Mouse (Mus musculus) brown adipose tissue, adult 24 weeks (tissue): ENCODE measurements at regions not wholly inside any gene's neighbourhood (a gene's known extent, or its start where the extent isn't known, plus 50 kb on each side); places are given as distances from the start of the nearest gene placed in this dataset.

Experiments
- H3K27ac ChIP-seq: fragments of 200-500 bp; replicated peaks from 2 replicates; pipeline ENCODE4 v1.5.1; 2012; ENCODE audit warnings: low read depth, mild to moderate bottlenecking, low read length
- H3K4me1 ChIP-seq: fragments of 200-500 bp; 2 replicates; pipeline ENCODE4 v1.6.1; 2012; ENCODE audit warnings: low read length, mixed read lengths; ENCODE audit not compliant: control insufficient read depth, insufficient read depth, insufficient read length
- H3K4me3 ChIP-seq: fragments of 200-500 bp; 2 replicates; pipeline ENCODE4 v1.5.1; 2012; ENCODE audit warnings: low read depth, mild to moderate bottlenecking, low read length, moderate library complexity; ENCODE audit not compliant: insufficient read depth

DNA sequence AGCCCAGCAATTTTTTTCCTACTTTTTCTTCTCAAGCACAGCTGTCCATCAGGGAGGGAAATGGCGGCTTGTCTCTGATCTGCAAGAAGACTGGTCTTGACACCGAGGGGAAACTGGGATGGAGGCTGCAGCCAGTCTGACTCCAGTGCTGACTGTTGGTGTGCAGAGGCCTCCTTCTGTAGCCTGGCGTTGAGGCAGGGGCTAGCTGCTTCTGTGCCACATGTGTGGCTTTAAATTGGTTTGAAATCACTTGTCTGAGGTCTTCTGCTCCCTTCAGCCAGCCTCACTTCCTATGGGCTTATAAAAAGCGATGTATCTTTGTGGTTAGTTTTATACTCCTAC, 148.7 kb downstream of the Rap2a start:
- Histone ChIP-seq H3K4me1 (no peaks in the 10 kb centered on the region), H3K4me3 (no peak overlapping the region), H3K27ac (no peak overlapping the region)

DNA sequence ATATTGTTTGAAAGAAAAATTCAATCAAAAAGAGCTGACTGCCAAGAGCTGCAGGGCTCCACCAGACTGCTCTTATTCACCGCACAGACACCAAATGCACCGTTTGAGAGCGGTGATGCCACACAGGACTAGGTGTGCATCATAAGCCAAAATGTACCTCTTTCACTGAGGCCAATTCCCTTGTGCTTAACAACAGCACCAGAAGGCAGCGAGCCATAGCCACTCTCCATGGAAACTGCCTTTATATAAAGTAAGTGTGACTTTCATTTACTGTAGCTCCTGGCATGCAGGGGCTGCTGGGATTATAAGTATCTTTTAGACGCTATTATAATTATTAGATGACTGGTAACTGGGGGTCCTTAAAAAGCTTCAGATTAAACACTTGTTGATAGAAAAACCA, 154.5 kb downstream of the Rap2a start:
- no peak overlapping the region for H3K4me3 ChIP-seq
- peaks cover 2% of the 10 kb centered on the region; the same call in 1 of the 2 replicates for H3K4me1 ChIP-seq
- H3K27ac ChIP-seq: no peak overlapping the region

DNA sequence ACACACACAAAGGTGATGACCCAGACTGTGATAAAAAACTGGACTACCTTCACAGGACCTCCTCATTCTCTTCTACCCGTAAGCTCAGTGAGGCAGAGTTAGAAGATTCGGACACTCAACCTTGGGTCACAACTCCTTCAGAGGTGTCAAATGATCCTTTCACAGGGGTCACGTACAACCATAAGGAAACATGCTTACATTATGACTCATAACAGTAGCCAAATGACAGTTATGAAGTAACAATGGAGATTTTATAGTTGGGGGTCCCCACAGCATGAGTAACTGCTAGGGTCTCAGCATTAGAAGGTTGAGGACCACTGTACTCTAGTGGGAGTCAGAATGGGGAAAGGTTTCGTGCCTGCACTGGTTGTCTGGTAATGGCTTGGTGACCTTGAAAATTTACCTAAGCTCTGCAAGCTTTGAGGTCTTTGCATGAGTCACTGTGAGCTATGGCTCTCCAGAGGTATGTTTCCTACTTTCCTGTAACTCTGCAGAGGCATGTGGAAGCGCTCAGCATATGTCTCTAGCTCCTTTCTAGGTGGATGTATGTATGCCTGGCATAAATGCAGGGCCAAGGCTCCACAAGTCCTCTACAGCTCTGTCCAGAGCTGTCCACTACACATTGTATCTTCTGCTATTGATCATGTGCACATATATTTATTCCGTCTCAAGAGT, 158.6 kb downstream of the Rap2a start:
- peaks cover 3% of the 10 kb centered on the region; the same call in 1 of the 2 replicates for H3K4me1 ChIP-seq
- no peak overlapping the region for H3K27ac ChIP-seq
- no peak overlapping the region for H3K4me3 ChIP-seq

DNA sequence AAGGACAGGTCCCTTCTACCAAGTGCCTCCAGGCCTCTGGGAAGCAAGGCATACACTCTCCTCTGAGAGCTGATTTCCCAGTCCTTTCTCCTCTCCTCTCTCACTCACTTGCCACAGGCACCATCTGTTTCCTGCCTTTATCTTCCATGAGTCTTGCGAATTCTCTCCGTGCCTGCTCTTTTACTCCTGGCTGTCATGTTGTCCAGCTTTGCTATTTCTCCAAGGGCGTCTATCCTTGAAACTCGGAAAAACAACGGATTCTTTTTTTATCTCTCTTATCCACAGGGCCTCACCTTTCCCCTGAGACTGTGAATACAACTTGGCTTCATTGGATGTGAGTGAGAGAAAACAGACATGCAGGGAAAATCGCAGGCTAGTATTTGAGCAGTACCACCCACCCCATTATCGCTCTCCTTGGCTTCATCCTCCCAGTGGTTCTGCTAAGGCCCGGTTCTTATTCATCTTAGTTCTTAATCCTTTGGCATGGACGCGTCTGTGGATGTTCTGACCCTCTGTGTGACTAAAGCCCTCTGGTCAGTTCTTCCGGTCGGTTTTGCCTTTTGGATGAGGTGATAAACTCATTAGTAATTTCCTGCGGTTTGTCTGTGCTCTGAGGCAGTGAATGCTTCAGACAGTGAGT, 159.4 kb downstream of the Rap2a start:
- Histone ChIP-seq H3K27ac (no peak overlapping the region), H3K4me3 (no peak overlapping the region)

DNA sequence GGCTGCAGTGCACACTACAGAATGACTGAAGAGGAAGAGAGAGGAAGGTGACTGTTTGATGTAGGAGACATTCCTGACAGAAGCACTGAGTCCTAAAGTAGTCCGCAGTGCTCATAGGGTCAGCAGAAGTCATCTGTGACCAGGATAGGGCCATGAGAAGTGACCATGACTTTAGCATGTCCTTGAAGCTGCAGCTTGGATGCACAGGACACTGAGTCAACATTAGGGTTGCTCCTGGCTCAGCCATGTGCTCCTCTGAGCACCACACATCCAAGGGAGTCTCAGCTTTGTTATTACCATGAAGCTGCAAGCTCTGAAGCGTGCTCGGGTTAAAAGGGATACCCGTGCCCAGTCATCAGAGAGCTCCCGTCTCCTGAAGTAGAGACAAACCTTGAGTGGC, 164.3 kb downstream of the Rap2a start:
- H3K4me3 ChIP-seq: no peak overlapping the region
- H3K27ac ChIP-seq: no peak overlapping the region
- H3K4me1 ChIP-seq: peaks cover 2% of the 10 kb centered on the region; the same call in 1 of the 2 replicates

More for the DNA sequence above, 159.4 kb downstream of the Rap2a start:
- peaks cover 3% of the 10 kb centered on the region; the same call in 1 of the 2 replicates for H3K4me1 ChIP-seq

DNA sequence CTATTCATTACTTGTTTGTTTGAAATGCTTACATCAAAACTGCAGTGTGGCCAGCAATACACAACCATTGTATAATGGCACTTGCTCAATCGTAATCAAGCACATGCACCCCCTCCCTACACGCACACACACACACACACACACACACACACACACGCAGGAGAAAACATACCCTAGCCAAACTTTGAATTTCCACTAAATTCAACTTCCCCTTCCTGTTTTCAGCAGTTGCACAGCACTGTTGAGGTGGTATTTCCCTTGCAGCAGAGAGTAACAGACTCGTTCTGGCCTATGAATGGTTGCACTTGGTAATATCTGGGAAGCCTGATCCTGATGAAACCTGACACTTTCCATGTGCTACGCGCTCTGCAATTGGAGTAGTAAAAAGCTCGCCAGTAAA, 173.8 kb downstream of the Rap2a start:
- no peaks in the 10 kb centered on the region for H3K4me1 ChIP-seq
- H3K27ac ChIP-seq: no peak overlapping the region
- H3K4me3 ChIP-seq: no peak overlapping the region

DNA sequence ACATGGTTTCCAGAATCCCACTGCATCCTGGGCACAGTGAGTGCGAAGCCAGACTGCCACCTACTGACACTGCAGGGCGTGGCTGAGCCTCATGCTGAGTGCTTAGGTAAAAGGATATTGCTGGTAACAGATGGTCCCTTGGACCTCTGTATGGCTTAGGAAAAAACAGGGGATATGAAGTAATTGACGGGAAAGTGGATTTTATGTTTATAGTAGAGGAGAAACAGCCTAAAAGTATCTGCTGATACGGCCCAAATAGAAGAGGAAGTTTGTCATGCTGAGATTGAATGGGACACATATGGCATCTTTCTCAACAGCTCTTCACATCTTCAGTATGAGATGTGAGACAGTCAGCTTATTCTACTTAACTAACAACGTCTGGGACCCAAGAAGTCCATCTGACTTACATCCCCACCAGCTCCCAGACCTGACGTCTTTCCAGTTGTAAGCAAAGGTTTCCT, 182.1 kb downstream of the Rap2a start:
- Histone ChIP-seq H3K27ac (no peak overlapping the region), H3K4me3 (no peak overlapping the region), H3K4me1 (no peaks in the 10 kb centered on the region)

DNA sequence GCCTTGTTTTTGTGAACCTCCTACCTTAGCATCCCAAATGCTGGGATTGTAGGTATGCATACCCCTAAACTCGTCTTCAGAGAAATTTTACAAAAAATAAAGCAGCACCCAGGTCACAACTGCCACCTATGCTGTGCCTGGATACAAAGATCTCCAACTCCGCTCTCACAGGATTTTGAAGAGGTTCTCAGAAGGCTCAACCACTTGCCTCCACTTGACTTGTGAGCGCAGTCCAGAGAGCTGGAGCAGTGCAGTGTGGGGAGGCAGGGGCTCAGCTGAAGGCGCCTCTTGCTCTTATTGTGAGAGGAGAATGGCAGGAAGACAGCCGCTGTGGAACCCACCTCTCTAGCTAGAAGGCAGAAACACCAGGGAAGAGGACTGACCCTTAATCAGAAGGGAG, 182.9 kb downstream of the Rap2a start:
- no peak overlapping the region for H3K27ac ChIP-seq
- H3K4me3 ChIP-seq: no peak overlapping the region
- H3K4me1 ChIP-seq: no peaks in the 10 kb centered on the region

DNA sequence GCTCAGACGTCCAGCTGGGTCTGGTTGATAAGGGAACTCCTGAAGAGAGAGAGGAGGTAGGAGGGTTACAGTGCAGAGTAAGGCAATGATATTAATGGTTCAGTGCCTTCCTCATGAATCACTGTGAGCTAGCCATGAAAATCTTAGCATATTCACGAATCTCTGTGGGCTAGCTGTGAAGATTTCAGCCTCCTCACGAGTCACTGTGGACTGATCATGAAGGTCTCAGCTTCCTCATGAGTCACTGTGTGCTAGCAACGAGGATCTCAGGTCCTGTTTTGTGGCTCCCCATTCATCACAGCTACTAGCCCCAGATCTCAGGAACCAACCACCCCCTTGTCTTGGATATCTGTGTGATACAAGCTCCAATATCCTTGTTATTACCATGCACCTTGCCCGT, 191.4 kb downstream of the Rap2a start:
- no peak overlapping the region for H3K27ac ChIP-seq
- H3K4me3 ChIP-seq: no peak overlapping the region
- H3K4me1 ChIP-seq: no peaks in the 10 kb centered on the region

DNA sequence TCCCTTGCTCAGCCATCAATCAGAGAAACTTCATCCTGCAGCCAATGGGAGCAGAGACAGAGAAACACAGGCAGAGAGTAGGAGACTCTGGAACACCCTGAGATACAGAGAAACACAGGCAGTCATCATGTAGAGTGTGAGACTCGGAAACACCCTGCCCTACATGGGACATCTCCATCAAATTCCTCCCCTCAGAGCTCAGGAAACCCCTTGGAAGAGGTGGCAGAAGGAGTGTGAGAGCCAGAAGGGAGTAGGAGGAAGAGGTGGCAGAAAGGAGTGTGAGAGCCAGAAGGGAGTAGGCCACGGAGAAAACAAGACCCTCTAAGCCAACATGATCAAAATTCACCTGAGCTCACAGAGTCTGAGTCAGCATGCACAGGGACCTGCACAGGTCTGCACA, 197.5 kb downstream of the Rap2a start:
- Histone ChIP-seq H3K27ac (no peak overlapping the region), H3K4me3 (no peak overlapping the region), H3K4me1 (no peaks in the 10 kb centered on the region)

DNA sequence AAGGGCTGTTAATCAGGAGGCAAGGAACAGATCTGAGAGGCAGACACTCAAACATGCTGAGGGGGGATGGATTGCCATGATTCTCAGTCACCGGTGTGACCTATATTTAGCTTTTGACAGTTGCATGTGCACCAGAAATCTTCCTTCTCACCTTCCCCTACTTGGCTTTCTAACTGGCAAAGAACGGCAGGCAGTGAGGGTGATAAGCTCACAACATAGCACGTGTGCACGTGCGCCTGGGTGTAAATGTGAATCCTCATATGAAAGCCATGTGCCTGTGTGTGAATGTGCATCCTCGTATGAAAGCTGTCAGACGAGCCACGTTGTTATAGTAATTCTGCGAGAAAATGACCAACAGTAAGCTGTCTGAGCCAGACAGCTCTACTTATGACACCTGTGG, 200.3 kb downstream of the Rap2a start:
- Histone ChIP-seq H3K27ac (no peak overlapping the region), H3K4me3 (no peak overlapping the region), H3K4me1 (no peaks in the 10 kb centered on the region)

DNA sequence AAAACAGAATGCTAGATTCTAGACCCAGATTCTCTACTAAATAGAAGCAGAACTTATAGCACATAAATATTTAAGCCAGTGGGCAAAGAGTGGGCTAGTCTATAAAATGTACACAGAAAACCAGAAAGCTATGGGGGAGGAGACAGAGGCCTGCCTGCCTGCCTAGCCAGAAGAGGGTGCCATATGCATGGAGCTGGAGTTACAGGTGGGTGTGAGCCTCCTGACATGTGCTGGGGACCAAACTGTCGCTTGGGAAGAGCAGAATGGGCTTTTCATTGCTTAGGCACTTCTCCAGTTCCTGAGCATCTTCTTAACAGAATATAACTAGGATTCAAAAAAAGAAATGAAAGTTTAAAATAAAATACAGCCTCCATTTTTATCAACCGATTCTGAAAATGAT, 200.8 kb downstream of the Rap2a start:
- no peaks in the 10 kb centered on the region for H3K4me1 ChIP-seq
- H3K27ac ChIP-seq: no peak overlapping the region
- no peak overlapping the region for H3K4me3 ChIP-seq

DNA sequence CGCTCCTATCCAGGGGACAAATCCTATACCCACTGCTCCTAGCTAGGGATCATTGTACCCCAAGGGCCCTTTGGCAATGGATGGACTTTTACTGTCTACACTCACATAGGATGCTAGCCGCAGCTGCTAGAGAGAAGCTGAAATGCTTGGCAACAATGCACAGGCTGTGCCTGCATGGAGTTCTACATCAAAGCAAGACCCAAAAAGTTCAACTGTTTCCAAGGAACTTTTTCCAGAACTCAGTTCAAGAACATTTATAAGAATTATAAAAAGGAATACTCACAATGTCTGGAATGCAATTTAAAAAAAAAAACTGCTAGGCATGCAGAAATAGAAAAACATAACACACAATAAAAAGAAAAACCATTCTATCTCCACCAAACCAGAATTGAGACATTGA, 202.0 kb downstream of the Rap2a start:
- Histone ChIP-seq H3K4me1 (no peaks in the 10 kb centered on the region), H3K4me3 (no peak overlapping the region), H3K27ac (no peak overlapping the region)

DNA sequence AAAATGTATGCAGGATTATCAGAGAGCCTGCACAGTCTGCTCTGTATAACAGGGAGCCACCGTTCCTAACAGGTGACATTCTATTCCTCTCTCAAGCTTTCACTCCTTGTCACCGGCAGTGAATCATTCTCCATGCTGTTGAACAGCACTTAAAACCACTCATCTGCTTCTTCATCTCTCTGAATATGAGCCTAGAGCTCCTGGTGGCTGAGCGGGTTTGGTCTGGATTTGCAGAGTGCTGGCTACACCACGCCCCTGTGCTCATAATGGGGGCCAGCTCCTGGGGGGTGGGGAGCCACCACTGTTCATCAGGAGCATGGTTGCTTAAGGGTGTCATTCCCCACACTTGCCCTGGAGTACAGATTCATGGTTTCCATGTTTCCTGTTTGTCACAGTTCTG, 207.0 kb downstream of the Rap2a start:
- Histone ChIP-seq H3K4me3 (no peak overlapping the region), H3K4me1 (no peaks in the 10 kb centered on the region), H3K27ac (no peak overlapping the region)

DNA sequence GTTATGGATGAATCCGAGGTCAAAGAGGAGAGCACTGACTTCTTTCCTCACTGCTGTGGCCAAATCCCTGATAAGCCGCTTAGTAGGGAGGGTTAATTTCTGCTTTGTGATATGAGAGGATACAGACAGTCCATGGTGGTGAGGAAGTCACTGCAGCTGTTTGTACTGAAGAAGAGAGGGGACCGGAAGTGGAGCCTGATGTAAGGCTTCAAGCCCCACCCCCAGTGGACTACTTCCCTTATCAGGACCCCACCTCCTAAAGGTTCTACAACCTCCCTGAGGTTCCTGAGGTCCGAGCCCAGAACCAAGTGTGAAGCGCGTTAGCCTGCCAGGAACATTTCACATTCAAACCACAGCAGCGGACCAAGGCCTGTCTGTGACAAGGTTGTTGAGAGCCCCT, 207.6 kb downstream of the Rap2a start:
- Histone ChIP-seq H3K4me3 (no peak overlapping the region), H3K27ac (no peak overlapping the region), H3K4me1 (no peaks in the 10 kb centered on the region)

DNA sequence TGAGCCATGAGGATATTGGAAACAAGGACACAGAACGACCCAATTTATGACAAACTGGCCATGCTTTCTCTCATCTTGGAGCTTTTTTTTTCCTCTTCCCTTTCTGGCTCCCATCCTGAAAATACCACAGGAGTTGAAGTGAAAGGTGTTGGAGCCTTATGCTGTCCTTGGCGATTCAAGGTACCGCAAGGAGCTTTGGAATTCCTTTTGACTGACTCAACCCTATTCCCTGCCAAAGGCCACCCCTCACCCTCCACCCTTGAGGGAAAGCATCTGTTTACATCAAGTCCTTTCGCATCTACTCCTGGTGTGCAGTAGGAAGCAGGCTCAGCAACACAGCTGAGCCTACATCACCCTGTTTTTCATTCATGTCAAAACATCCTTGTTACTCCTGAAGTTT, 208.5 kb downstream of the Rap2a start:
- H3K4me3 ChIP-seq: no peak overlapping the region
- H3K4me1 ChIP-seq: no peaks in the 10 kb centered on the region
- H3K27ac ChIP-seq: no peak overlapping the region
